Mouse (Mus musculus) gastrocnemius, postnatal 36 days (tissue): ENCODE results near the gene Tmem198b. TPM values are rescaled to one million over a fixed set of nuclear protein-coding genes. Genes with fewer than 3 reads are reported as not detected.
"Not testable (repeated sequence)": the region's sequence is repeated elsewhere in the genome, so short reads cannot be mapped to it uniquely, and the experiment has no call there.

ENCODE experiments used
- DNase-seq, 2 experiments: peaks; one replicate each; pipeline ENCODE4 v3.0.0; 2022
- intact Hi-C: fragments of 180-260 bp; cut with DNase I; formaldehyde crosslinking; loops from one replicate; pipeline ENCODE4 v1.15.1; 2025
- long read RNA-seq, 2 experiments: library from polyadenylated mRNA; stranded (forward); transcript quantifications; one replicate each; pipeline ENCODE4 v2.0.0; 2021
- total RNA-seq, 2 experiments: library from RNA; stranded (reverse); gene quantifications; 2 replicates each; pipeline ENCODE4 v1.2.3; 2021

The Tmem198b gene
- total RNA-seq: 1 to 10 TPM; 2.9 to 3.2 TPM
- long read RNA-seq, experiment 1, partial matches to known transcripts: 0 of 1 reads
- long read RNA-seq, experiment 1, other reads (novel, unspliced or antisense): 1 of 1 reads
- long read RNA-seq, experiment 2, partial matches to known transcripts: 0 of 1 reads
- long read RNA-seq, experiment 2, other reads (novel, unspliced or antisense): 1 of 1 reads

DNA sequence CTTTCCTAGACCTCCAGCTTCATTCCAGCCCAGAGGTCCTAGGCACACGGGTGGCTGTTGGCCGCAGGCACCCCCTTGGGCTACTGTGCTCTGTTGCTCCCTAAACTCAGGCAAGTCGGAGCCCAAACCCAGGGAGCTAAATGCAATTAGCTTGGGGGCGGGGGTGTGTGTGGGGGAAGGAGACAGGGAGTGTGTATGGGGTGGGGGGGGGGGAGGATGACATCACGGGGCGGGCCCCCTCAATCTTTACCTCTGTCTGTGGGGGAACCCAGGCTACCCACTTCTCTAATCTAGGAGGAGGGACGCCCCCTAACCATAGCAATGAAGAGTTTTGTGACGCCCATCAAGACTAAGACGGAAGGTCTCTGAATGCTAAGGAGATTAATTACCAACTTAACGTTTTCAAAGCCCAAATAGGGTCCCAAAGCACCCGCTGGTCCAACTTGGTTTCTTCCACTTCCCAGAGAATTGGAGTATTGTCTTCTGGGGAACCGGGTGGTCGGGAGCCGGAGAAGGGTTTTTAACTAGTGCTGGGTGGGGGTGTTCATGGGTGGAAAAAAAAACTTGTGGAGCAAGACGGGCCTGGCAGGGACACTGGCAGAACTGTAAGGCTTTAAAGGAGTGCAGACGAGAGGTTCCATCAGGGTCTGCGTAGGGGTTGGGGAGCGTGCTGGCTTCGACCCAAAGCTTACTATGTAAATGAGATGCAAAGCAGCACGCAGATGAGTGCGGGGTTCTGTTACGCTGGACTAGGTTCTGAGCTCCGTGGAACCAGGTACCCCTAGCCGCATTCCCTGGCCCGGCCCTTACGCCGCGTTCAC lies at the start of gene Tmem198b:
TSS of gene Tmem198b (minus strand) at position 100 of the 821 bp plus-strand sequence.
- DNase-seq: peak; percentile 34 to 58
- intact Hi-C loops: no loop called here

- DNase-seq: no peak
- intact Hi-C loops: no loop called here
Observed at GRCm38 (mm10) chr10:128850339-128850738, 46.2 kb upstream of the Tmem198b start.

GRCm38 (mm10) chr10:128848426-128848825 lies 44.3 kb upstream of the Tmem198b start:
- DNase-seq: no peak
- intact Hi-C loops: loop anchor here (10.0 kb wide), 1 partner anchor 126 kb away; no protein-coding TSS in a partner anchor

- no peak for DNase-seq
- intact Hi-C loops: loop anchor here (10.0 kb wide), 1 partner anchor 128 kb away; no protein-coding TSS in a partner anchor
Observed at GRCm38 (mm10) chr10:128846664-128847063, 42.5 kb upstream of the Tmem198b start.

DNA sequence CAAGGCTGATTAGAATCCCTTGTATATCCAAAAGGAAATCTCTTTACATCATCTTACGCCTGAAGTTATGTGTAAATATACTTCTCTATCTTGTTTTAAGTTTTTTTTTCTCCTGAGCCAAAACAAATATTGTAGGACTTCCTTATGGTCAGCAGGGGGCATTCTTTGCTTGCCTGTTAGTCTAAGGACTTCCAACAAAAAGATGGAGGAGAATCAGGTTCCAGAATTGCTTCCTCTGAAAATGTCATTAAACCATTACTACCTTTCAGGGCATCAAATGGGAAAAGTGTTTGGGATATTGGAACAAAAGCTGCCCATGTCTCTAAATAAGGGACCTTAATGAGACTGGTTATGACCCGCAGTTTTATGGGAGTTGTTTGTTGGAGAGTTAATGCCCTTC lies 41.3 kb upstream of the Tmem198b start:
- intact Hi-C loops: loop anchor here (2.0 to 10.0 kb wide), 2 partner anchors 49 to 129 kb away; no protein-coding TSS in a partner anchor

DNA sequence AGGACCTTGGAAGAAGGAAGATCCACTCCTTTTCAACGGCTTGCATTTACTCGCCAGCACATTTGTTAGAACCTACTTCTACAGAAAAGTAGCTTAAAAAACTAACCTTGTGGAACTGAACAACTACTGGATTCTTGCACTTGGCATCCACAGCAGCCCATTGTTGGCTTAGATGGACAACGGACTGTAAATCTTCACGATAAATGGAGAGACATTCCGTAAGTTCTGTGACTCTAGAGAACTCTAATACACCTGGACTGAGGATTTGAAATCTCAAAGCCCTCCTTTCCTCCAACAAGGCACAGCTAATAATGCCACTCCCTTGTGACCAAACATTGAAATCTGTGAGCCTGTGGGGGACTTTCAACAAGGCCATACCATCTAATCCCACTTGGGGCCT lies 39.1 kb upstream of the Tmem198b start:
- intact Hi-C loops: loop anchor here (10.0 kb wide), 1 partner anchor 132 kb away; no protein-coding TSS in a partner anchor

More for the DNA sequence above, 41.3 kb upstream of the Tmem198b start:
- DNase-seq: no peak

DNA sequence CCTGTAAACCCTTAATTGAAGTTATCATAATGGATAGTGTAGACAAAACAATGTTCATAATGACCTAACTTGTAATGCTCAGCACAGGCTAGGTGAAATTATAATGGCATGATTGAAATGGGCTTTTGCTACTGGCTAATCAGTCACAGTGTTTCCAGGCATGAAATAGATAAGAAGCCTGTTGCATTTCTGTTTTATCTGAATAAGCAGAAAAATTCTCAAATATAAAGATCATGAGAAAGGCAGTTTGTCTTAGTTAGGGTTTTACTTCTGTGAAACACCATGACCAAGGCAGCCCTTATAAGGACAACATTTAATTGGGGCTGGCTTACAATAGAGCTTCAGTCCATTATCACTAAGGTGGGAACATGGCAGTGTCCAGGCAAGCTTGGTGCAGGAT lies 36.4 kb upstream of the Tmem198b start:
- DNase-seq: no peak
- intact Hi-C loops: loop anchor here (10.0 kb wide), 1 partner anchor 134 kb away; no protein-coding TSS in a partner anchor

More for the DNA sequence above, 39.1 kb upstream of the Tmem198b start:
- DNase-seq: no peak

GRCm38 (mm10) chr10:128839434-128839833 lies 35.3 kb upstream of the Tmem198b start:
- no peak for DNase-seq
- intact Hi-C loops: no loop called here

DNA sequence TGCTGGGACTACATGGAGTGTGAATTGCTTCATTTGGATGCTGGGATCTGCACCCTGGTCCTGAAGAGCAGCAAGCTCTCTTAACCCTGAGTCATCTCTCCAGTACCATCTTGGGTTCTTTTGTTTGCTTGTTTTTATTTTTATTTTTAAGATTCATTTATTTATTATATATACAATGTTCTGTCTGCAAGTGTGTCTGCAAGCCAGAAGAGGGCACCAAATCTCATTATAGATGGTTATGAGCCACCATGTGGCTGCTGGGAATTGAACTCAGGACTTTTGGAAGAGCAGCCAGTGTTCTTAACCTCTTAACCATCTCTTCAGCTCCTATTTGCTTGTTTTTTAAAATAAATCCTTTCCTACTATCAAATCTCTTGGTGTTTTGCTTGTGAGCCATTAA lies 33.2 kb upstream of the Tmem198b start:
- no peak for DNase-seq
- intact Hi-C loops: no loop called here

DNA sequence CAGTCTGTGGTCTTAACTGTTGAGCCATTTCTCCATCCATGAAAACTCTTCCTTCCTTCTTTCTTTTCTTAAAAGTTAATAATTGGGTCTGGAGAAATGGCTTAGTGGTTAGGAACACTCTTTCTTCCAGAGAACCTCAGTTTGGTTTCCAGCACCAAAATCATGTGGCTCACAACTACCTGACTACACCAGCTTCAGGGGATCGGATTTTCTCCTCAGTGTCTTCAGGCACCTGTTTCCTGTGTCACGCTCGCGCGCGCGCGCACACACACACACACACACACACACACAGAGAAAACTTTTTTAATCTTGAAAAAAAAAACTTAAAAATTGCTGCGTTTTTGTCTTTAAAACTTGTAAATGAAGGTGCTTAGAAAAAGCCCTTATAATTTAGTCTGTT lies 19.7 kb upstream of the Tmem198b start:
- intact Hi-C loops: no loop called here
- DNase-seq: no peak

- intact Hi-C loops, DNase-seq: not testable (repeated sequence)
Observed at GRCm38 (mm10) chr10:128823087-128823486, 18.9 kb upstream of the Tmem198b start.

DNA sequence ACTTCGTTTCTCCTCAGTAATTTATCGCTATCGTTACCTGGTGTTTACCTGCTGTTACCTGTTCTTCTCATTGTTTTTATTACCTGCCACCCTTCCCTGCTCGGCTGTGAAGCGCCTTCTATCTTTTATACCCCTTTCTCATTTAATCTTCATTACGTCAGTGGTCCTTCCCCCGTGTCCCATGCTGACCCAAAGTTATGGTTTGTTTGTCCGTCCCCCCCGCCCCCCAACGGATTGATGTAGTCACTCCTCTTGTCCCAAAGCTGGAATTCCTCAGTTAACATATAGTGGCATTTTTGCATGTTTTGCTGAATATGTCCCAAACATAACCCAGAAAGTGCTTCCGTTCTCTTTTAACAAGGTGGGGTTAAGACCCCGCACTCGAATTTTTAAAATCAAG lies 18.0 kb upstream of the Tmem198b start:
- DNase-seq: no peak
- intact Hi-C loops: no loop called here

- intact Hi-C loops: no loop called here
- DNase-seq: peak; percentile 97 to 98
Observed at GRCm38 (mm10) chr10:128821358-128822056, 17.3 kb upstream of the Tmem198b start, which contains the start of gene Ormdl2. Ormdl2 (minus strand) TSS chr10:128821645.

GRCm38 (mm10) chr10:128820217-128820616 lies 16.0 kb upstream of the Tmem198b start:
- intact Hi-C loops: no loop called here

GRCm38 (mm10) chr10:128817033-128817432 lies 12.9 kb upstream of the Tmem198b start, which contains the start of gene Sarnp:
Sarnp (plus strand) TSS chr10:128817333.
- no peak for DNase-seq
- intact Hi-C loops: no loop called here

More at GRCm38 (mm10) chr10:128820217-128820616, 16.0 kb upstream of the Tmem198b start:
- no peak for DNase-seq

GRCm38 (mm10) chr10:128807018-128807417 lies 2.8 kb upstream of the Tmem198b start:
- no peak for DNase-seq
- intact Hi-C loops: no loop called here

DNA sequence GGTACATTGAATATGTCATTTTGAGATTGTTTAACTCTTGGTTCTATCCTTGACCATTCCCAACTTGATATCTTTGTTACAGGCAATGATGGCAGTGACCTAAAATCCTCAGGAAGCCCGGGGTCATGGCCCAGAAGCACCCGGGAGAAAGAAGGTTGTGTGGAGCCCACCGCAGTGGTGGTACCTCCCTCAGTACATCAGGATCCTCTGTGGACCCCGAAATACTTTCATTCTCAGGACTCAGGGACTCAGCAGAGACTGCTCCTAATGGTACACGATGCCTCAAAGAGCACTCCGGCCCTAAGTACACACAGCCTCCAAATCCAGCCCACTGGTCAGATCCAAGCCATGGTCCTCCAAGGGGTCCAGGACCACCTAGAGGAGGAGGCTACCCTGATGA lies 1.9 kb upstream of the Tmem198b start:
- intact Hi-C loops: no loop called here
- DNase-seq: no peak

DNA sequence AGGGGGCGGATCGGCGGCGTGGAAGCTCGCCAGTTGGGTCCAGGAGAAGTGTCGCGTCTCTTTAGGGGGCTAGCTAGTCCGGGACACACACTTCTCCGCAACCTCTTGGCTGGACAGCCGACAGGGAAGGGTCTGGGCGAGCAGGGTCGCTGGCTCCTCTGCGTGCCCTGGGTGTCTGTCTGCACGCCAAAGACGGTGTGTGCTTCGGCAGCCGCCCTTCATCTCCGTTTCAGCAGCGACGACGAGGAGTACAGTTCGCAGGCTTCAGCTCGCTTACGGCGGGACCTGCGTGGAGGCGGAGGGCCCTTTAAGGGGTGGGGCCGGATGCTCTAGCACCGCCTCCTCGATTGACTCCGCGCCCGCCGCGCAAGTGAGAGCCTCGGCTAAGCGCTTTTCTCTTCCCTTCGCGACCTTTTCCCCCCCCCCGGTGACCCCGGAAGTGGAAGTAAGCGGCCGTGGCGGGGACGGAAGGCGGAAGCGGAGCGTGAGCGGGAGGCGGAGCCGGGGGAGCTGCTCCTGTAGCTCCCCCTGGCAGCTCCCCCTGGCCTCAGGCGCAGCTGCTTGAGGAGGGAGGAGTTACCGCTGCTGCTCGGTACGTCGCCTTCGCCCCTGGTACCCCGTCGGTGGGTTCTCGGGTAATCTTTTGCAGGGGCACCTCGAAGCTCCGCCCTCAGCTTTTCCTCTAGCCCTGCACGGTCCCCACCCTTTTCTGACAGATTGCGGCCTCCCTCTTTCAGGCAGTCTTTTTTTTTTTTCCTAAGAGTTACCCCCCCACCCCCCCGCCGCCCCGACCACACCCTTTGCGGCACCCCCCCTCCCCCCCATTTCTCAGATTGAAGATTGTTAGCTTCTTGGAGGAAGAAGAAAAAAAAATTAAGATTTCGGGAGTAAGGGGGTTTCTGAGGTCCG lies 1.2 kb upstream of the Tmem198b start:
- peak; percentile 93 to 96 for DNase-seq
- intact Hi-C loops: no loop called here

GRCm38 (mm10) chr10:128803771-128804270 lies 349 bp downstream of the Tmem198b start, which contains the start of gene Dnajc14:
Dnajc14 (plus strand) TSS chr10:128804062.
- intact Hi-C loops: no loop called here
- DNase-seq: peak; percentile 38 to 57
